Mouse (Mus musculus): ENCODE measurements around the gene Sumo3.

Sumo3 gene

DNA sequence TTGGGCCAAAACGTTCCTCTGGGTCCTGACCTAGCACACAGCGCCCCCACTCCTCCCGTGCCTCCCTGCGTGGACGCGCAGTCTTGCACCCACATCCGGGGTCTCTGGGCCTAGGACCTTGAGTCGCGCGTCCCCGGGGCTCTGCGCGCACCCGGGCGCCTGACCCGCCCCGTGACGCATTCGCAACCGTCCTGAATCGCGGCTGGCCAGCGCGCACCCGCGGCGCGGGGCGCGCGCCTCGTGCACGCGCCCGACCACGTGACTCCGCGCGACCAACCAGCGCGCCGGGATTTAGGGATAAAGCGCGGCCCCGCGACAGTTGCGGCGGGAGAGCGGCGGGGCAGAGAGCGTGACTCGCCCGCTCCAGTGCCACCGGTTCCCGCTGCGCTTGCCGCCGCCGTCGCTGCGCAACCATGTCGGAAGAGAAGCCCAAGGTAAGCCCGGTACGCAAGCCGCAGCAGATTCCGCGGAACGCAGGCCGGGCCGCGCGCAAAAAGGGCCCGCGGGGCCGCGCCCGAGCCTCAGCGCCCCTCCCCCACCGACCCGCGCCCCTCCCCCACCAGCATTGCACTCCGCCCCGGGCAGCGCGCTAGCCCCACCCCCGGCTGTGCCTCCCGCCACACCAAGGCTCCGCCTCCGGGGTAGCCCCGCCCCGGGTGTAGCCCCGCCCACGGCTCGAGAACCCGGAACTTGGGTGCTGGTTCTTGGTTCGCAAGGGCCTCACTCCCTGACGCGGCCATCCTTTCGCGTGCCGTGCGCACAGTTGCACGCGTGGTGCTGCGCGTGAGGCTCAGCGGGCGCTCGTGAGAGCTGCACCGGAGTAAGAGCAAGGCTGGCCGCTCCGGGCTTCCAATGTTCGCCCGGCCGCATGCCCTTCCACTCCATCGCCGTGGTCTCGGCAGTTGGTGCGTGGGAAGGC lies at the start of gene Sumo3, which contains the start of gene Gm49325:
Gene Sumo3, plus strand, starts transcription at position 190 of the 919 bp plus-strand sequence.
Gene Gm49325, plus strand, starts transcription at position 290 of the 919 bp plus-strand sequence.
- peak; percentile 91 for DNase-seq (ENCODE audit: low read depth, low spot score)

DNA sequence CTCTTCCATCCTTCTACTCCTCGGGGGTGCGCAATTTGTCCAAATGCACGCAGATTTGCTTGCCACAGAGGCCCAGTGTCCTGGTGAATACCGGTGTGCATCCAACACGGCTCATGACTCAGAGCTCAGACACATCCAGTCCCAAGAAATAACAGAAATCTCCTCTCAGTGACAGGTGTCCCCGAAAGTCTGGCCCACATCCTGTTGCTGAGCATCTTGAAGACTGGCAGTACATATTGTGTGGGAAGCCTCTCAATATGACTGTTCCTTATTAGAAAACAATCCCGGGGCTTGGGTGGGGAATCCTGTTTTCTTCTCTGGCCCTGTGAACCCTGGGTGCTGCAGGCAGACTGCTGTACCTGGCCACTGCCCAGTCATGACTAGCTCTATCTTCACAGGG lies 49.3 kb upstream of the Sumo3 start:
- DNase-seq (ENCODE audit: low read depth, low spot score) = no peak

DNA sequence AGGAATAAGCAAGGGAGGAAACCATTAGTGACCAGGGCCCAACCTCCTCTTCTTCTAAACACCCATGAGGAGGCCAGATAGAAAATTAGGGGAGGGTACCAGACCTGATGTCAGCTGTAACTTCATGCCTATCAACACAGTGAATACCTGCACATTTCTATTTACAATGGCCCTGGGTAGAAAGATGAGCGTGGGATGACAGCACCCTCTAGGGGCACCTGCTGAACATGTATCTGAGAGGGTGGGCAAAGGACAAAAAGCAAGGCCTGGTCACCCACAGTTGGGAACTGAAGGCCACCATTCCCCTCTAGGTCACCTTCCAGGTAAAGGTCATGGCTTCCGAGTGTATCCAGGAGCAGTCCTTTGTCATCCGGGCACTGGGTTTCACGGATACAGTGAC lies 48.3 kb upstream of the Sumo3 start:
- DNase-seq (ENCODE audit: low read depth, low spot score) = no peak

DNA sequence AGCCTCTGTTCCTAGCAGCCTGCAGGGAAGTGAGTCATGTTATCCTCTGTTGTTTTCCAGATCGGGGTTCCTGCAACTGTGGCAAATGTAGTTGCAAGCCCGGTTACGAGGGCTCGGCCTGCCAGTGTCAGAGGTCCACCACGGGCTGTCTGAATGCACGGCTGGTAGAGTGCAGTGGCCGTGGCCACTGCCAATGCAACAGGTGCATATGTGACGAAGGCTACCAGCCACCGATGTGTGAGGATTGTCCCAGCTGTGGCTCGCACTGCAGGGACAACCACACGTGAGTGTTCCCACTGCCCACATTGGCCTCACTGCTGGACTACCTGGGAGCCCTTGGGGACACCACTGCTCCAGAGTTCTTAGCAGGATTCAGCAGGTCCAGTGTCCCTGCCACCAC lies 45.8 kb upstream of the Sumo3 start:
- no peak for DNase-seq (ENCODE audit: low read depth, low spot score)

DNA sequence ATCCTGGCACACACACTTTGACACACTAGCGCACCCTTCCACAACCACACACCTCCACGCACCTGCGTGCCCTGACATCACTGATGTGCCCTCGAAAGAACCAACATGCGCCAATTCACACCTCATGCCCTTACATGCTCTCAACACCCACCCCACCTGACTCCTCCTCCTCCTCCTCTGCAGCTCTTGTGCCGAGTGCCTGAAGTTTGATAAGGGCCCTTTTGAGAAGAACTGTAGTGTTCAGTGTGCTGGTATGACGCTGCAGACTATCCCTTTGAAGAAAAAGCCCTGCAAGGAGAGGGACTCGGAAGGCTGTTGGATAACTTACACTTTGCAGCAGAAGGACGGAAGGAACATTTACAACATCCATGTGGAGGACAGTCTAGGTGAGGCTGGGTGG lies 45.1 kb upstream of the Sumo3 start:
- no peak for DNase-seq (ENCODE audit: low read depth, low spot score)

DNA sequence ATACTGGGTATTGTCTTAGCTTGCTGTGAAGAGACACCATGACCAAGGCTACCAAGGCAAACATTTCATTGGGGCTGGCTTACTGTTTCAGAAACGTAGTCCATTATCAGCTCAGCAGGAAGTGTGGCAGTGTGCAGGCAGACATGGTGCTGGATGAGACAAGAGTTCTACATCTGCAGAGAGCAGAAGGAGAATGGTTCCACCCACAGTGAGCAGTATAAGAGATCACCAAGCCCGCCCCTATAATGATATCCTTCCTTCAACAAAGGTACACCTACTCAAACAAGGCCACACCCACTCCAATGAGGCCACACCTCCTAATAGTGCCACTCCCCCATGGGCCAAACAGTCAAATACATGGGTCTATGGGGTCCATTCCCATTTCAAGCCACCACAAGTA lies 44.4 kb upstream of the Sumo3 start:
- DNase-seq (ENCODE audit: low read depth, low spot score) = no peak

DNA sequence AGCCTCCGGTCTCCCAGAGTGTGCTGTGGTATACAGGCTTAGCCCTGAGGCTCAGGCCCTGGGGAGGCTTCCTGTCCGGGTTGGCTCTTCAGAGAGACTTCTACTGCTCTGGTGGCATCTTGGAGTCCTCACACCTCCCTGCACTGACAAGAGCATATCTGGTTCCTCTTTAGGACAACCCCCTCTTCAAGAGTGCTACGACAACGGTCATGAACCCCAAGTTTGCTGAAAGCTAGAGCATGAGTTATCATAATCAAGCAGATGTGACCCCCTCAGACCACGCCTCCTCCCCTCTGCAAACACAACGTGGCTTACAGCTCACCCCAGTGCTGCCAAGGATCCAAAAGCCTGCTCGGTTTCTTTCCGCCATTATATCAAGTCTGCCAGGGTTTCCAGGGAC lies 40.9 kb upstream of the Sumo3 start:
- DNase-seq (ENCODE audit: low read depth, low spot score) = no peak

DNA sequence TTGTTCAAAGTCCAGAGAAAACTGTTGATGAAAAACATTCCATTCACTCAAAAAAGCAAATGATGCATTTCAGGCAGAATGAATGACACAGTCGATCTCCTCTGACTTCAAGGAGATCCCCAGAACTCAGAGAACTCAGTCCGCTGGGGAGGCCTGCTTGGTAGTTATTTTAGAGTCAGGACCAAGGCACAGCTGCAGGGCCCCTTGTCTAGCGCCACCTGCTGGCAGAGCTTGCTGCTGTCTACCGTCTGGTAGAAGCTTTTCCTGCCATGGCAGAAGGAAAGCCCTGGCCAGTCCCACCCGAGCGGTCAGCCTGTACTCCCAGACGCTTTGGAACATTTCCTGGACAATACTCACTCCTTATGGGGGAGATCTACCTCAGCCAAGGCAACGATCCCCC lies 39.2 kb upstream of the Sumo3 start:
- peak; percentile 81 for DNase-seq (ENCODE audit: low read depth, low spot score)

DNA sequence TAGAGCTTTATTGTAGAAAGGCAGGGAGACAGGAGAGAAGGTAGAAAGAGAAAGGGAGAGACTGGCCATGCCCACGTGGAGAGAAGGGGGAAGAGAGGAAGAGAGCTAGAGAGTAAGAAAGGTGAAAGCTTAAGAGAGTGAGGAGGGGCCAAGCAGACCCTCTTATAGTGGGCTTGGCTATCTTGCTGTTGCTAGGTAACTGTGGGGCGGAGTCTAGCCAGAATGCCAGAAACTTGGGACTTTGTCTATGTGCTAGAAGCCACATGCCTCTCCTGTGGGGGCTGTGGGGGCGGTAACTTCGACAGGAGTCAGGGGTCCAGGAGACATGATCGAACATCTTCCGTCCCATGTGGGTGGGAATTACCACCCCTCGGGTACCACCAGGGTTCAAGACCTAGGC lies 36.4 kb upstream of the Sumo3 start:
- peak; percentile 60 for DNase-seq (ENCODE audit: low read depth, low spot score)

DNA sequence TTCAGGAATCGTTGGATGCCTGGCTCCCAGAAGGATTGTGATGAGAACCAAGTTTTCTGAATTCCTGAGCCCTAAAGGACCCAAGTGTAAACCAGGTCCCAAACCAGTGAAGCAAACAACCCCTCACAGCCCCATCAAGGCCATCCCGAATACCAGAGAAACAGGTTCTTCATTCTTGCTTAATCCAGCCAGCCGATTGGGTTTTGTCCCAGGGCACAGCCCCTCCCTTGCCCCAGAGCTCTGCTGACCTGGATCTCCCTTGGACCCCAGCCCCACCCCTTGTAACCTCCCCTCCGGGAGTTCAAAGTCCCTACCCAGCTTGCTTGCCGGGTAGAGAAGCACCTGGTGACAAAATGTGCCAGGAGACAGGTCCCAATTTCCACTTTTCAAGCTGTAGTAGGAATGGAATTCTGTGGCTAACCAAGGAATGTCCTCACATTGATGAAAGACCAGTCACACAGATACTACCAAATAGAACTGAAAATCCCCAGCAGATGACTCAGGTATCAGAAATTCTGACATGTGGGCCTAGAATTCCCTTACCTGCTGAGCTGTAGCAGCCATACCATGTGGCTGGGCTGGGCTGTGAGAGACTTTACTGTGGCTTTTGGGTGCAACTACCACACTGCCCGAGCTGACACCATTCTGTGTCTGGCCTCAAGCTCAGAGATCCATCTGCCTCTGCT lies 35.8 kb upstream of the Sumo3 start:
- DNase-seq (ENCODE audit: low read depth, low spot score) = peak; percentile 54

DNA sequence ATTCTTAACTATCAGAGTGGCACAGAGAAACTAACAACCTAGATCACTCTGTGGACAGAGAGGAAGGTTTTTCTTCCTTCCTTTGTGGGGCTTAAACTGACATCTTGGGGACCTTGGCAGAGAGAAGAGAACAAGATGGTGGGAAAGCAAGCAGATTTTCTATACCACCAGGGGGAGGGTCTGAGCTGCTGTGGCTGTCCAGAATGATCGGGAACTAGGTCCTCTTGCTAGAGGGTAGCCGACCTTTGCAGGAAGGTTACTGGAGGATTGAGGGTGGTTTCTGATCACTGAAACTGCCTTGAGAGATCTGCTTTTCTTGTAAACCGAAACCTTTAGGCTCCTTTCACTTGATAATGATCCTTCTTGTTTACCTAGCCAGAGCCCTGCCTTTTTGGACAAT lies 33.7 kb upstream of the Sumo3 start:
- peak; percentile 79 for DNase-seq (ENCODE audit: low read depth, low spot score)

DNA sequence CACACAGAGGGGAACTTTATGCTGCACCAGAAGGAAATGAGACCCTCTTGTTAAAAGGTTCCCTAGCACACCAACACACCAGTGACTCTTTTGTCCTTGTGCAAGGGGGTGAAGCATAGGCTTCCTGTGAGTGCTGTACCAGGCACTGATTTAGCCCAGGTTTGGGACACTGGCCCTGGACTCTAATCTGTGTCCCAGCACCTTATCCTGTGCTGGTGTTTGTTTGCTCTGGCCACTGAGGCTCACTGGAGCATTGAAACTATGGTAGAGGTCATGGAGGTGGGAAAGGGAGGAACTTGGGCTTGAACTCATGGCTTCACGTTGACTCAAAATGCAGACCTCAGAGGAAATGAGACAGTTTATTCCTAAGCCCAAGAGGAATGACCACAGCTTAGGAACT lies 32.7 kb upstream of the Sumo3 start:
- no peak for DNase-seq (ENCODE audit: low read depth, low spot score)

DNA sequence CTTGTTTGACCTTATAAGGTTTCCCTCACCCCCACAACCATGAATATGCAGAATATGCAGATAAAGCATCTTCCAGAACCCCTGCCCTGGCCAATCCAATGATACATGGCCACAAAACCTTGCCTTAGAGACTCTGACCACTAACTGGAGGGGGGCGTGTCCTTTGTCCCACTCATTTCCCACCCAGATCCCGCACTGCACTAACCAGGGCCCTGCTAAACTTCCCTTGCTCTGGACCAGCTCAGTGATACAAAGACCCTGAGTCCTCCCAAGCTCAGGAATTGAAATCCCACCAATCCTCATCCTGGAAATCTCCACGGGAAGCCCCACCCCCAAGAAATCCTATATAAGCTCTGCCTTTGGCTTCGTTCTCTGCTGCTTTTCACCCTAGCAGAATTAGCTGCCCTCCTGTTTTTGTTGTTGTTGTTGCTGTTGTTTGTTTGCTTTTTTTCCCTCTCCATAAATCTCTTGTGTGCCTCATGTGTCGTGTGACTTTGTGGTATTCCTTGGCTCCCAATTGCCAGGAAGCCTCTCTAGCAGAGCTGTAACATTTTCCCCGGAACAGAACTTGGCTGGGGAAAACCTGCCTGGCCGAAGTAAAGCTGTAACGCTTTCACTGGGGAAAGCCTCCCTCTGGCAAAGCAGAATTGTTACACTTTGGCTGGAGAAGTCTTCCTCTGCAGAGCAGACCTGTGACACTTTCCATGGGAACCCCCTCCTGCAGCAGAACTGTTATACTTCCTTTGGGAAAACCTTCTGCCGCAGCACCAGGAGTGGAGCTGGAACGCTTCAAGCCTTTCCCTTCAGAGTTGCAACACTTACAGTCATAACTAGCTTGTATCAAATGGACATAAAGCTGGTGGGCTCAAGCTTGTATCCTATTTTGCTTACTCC lies 25.6 kb upstream of the Sumo3 start:
- peak; percentile 54 for DNase-seq (ENCODE audit: low read depth, low spot score)

DNA sequence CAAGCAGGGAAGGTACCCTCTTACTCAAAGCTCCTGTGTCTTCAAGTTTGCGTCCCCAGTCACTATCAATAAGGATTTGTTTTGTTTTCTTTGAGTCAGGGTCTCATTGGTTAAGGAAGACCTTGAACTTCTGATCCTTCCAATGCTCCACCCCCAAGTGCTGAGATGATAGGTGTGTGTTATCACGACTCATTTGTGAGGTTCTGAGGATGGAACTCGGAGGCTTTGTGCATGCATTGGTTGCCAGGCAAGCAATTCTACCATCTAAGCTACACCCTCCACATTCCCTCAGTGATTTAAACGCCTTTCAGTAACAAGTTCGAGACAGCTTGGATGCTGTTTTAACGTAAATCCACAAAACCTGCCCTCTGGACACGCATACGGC lies 24.9 kb upstream of the Sumo3 start:
- peak; percentile 76 for DNase-seq (ENCODE audit: low read depth, low spot score)

DNA sequence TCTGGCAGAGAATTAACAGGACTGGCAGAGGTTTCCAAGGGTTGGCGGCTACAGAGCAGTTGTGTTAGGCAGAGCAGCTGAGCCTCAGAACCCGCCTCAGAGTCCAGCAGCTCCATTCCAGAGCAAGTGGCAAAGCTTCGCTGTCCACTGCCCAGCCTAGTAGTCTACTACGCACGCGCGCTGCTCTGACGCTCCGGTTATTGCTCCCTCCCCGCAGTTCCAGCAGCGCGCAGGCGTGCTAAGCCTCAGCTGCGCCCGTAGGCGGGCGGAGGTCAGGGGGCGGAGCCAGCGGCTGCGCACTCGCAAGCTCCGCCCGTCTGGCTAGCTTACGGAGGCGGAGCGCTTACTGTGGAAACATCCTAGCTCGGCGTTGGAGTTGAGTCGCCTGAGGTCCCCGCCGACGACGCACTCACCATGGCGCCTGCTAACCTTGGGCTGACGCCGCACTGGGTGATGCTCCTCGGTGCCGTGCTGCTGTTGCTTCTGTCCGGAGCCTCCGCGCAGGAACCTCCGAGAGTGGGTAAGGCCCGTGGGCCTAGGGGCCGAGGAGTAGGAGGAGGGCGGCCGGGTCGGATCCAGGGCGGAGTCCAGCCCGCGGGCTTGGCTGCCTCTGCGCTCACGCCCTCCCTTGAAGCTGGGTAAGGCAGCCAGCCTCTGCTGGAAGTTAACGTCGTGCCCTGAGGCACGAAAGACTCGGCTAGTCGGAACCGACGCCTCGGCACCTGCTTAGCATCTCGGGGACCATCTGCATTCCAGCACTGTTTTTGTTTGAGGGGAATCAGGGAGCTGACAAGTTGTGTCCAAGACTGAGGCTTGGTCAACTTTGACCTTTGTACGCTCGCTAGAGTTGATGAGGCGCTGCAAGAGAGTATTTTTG lies 24.3 kb upstream of the Sumo3 start, which contains the start of gene Pttg1ip:
Gene Pttg1ip, plus strand, starts transcription at position 313 of the 877 bp plus-strand sequence.
- peak; percentile 96 for DNase-seq (ENCODE audit: low read depth, low spot score)

DNA sequence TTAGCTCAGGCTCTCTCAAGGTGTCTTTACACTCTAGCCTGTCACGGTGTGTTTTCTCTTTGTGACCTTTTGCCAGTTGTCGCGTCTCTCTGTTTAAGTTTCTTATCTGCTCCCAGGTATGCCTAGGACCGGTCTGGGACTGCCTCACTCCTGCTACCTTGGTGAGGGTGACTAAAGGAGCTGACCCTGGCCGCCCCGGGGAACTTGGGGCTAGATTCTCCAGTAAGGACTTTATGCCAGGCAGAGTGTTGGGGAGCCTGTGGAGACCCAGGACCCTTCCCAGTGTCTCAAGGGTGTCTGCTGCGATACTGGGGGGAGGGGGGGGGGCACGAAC lies 23.6 kb upstream of the Sumo3 start:
- no peak for DNase-seq (ENCODE audit: low read depth, low spot score)

DNA sequence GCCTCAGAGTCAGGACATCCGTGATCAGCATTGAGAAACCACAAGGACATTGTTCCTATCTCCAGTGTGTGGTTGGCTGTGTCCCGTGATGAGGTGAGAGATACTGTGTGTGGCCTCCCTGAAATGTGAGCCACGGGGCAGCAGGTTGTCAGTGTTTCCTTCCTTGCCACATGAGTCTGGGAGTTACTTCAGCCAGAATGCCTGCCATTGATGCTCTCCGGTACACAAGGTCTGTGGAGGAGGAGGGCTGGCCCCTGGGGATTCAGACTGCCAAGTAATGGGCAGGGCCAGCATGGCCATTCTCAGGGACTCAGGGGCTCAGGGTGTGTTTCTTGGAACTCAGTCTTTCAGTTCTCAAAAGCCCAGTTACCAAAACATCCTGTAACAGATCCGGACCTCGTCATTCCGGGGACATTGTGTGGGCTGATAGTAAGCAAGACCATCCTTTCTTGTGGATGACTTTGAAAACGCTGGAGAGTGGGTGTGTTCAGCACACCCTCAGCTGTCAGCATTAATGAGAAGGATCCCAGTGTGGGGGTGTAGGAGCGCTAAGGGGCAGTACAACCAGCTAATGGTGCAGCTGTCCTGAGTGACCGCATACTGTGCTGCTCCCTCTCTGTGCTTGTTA lies 22.0 kb upstream of the Sumo3 start:
- DNase-seq (ENCODE audit: low read depth, low spot score) = no peak

DNA sequence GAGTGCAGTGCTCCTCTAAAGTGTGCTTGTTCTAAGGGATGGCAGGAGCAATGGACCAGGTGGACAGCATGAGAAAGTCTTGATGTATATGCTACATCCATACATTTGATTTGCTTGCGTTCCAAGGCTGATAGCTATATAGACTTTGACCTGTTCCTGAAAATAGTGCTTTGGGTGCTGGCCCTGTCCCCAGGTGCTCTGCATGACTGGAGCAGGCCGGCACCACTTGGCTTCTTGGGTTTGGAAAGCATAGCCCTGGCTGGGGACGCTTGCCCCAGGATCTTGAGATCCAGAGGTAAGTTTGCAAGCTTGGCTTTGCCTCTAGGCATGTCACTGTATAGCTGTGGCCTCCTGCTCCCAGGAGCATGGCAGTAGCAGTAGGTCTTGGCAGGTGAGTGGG lies 19.3 kb upstream of the Sumo3 start:
- no peak for DNase-seq (ENCODE audit: low read depth, low spot score)

DNA sequence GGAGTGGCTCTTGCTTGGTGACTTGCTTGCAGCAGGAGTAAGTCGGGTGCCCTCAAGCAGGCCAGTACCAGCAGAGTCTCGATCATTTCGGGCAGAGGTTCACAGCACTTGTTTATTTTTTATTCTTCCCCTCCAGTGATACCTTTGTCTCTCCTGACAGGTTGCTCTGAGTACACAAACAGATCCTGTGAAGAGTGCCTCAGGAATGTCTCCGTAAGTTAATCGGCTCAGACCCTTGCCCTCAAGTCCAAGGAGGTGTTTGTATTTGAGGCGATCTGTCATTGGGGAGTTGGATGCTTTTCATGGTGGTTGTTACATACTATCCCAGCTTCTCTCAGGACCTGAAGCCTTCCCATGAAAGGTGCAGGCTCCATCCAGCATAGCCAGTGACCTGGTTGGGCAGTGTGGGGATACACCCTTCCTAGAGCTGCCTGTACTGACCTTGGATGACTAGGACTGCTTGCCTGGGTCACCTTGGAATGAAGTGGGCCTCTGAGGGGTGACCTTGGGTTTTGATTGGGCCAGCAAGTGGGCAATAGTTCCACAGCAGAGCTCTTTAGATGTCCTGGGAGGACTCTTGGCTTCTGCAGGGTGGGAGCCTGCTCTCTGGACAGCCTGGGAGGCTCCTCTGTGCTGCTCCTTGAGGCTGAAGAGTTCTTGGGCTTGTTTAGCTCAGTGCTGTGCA lies 18.7 kb upstream of the Sumo3 start:
- DNase-seq (ENCODE audit: low read depth, low spot score) = no peak

DNA sequence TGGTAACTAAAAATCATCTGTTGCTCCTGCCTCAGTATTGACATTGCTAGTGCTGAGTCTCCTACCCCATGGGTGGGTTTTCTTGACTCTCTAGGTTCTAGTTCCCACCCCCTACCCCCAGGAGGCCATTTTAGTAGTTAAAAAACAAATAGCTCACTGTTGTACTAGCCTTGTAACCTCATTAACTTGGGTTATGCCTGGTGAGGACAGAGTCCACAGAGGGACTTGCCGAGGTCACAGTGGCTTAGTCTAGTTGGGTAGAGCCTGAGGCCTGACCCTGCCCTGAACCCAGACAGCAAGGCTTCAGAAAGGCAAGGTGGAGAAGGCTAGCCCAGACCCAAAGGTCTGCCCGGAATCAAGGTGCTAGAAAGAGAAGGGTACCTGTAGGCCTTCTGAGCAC lies 17.9 kb upstream of the Sumo3 start:
- no peak for DNase-seq (ENCODE audit: low read depth, low spot score)

All from R1 (cell line).